Mouse (Mus musculus) gastrocnemius, adult 18-20 months (tissue): Measurements from ENCODE around the gene Sgca. TPM values are rescaled to one million over a fixed set of nuclear protein-coding genes. Genes with fewer than 3 reads are reported as not detected.

Experiments
- DNase-seq: peaks from one replicate; pipeline ENCODE4 v3.0.0; 2021; ENCODE audit warnings: low spot score
- total RNA-seq, 2 experiments: library from RNA; stranded (reverse); gene quantifications; 2 replicates each; pipeline ENCODE4 v1.2.3; 2021

Gene Sgca
- total RNA-seq, 2 experiments from 2014 or later: 283 to 304 TPM

DNA sequence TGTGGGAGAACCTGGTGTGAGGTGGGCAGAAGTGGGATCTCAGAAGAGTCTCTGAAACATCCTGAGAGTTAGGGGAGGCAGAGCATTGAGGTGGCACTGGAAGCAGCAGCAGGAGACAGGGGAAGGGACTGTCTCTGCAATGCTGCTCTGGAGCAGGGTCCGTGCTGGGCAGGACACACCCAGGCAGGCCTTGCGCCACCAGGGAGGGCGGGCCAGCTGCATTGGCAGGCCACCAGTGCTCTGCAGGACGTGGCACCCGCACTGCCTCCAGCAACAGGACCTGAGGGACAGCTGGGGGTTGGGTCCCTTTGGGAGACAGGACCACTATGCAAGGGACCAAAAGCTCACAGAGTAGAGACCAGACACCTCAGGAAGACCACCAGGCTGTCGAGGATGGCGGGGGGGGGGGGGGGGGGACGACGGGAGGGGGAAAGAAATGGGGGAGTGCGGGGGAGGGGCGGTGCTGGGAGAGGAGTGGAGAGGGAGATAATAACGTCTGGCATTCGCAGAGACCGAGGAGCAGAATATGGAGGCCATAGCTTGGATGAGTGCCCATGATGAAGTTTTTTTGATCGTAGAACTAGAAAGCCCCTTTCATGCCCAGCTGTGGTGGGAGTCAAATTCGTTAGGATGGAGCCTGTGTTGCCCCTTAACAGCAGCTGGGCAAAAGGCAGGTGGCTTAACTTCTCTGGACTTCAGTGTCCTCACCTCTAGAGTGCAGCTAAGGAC, 60.3 kb downstream of the Sgca start:
- peak; percentile 64 for DNase-seq

GRCm38 (mm10) chr11:94913302-94914090, 62.6 kb downstream of the Sgca start:
- DNase-seq: peak; percentile 71

Other genes starting within 250 kb of the Sgca start
- gene Cdc34b, start 234.5 kb downstream of the Sgca start, total RNA-seq: 1 to 10 TPM; 1.1 to 1.3 TPM
- not detected for gene Tmem92, start 193.6 kb downstream of the Sgca start, total RNA-seq
- 10 to 100 TPM; 64.6 to 65.0 TPM for gene Col1a1, start 40.1 kb downstream of the Sgca start, total RNA-seq
- gene Hils1, start 8.7 kb downstream of the Sgca start, total RNA-seq: not detected
- gene Ppp1r9b, start 14.7 kb upstream of the Sgca start, total RNA-seq: 10 to 100 TPM; 16.1 to 24.5 TPM
- gene Samd14, start 33.6 kb upstream of the Sgca start, total RNA-seq: under 1 TPM; 0.34 to 0.52 TPM
- gene Pdk2, start 65.0 kb upstream of the Sgca start, total RNA-seq: 100 to 1,000 TPM; 514 to 515 TPM
- gene Itga3, start 100.5 kb upstream of the Sgca start, total RNA-seq: 1 to 10 TPM; 4.7 to 5.0 TPM
- gene Dlx3, start 143.8 kb upstream of the Sgca start, total RNA-seq: not detected
- not detected for gene Dlx4, start 169.9 kb upstream of the Sgca start, total RNA-seq